Mouse (Mus musculus): Measurements from ENCODE around the gene Gm19345.

Gm19345 gene

GRCm38 (mm10) chr7:19871137-19871621, 19.4 kb downstream of the Gm19345 start:
- in situ Hi-C loops (cut with MseI, MboI): loop anchor here (5.0 kb wide), 1 partner anchor 69 kb away; no protein-coding TSS in a partner anchor

GRCm38 (mm10) chr7:19871943-19872601, 20.3 kb downstream of the Gm19345 start:
- in situ Hi-C loops (cut with MseI, MboI): loop anchor here (5.0 kb wide), 1 partner anchor 70 kb away; no protein-coding TSS in a partner anchor

- in situ Hi-C loops (cut with MseI, MboI): loop anchor here in 1 of 2 experiments (5.0 kb wide), 1 partner anchor 34 kb away; no protein-coding TSS in a partner anchor
These were observed 24.3 kb downstream of the Gm19345 start for GRCm38 (mm10) chr7:19875948-19876682.

- in situ Hi-C loops (cut with MseI, MboI): loop anchor here in 1 of 2 experiments (5.0 kb wide), 1 partner anchor 35 kb away; no protein-coding TSS in a partner anchor
These were observed 25.1 kb downstream of the Gm19345 start for GRCm38 (mm10) chr7:19876781-19877425.

- in situ Hi-C loops (cut with MseI, MboI): no loop called here
These were observed 29.0 kb downstream of the Gm19345 start for GRCm38 (mm10) chr7:19880754-19881153.

- in situ Hi-C loops (cut with MseI, MboI): no loop called here
These were observed 36.0 kb downstream of the Gm19345 start, which contains the start of gene Ceacam19 for GRCm38 (mm10) chr7:19887849-19888248. TSS of gene Ceacam19 (minus strand) at chr7:19887965.

GRCm38 (mm10) chr7:19889881-19890280, 38.1 kb downstream of the Gm19345 start:
- in situ Hi-C loops (cut with MseI, MboI): no loop called here
